17 mouse cellular contexts compared by ENCODE assay signal in genomic region chr11:19616520-19616919, GRCm38 (mm10).
DNase-seq lines count a peak whose midpoint lies in the region; ATAC-seq lines count a peak whose summit lies in the region.
"Had no signal": no experiment of that assay in that cellular context is flagged by ENCODE, and none has a peak within 500 bp of the region (broad histone marks: within the 10 kb centered on the region; RNA-seq: fewer than 3 reads in every experiment).

No protein-coding gene starts in this region.

- no peak overlapping the region for H3K9ac ChIP-seq in forebrain, embryonic 12.5 days
- no peak overlapping the region for H3K9ac ChIP-seq in midbrain, embryonic 15.5 days
- H3K9ac ChIP-seq: hindbrain, embryonic 13.5 days; limb, embryonic 13.5 days; liver, postnatal 0 days; neural tube, embryonic 12.5 days had no signal

- no peak overlapping the region for H3K4me2 ChIP-seq in forebrain, embryonic 12.5 days
- H3K4me2 ChIP-seq in midbrain, embryonic 15.5 days: no peak overlapping the region
- H3K4me2 ChIP-seq: hindbrain, embryonic 13.5 days; limb, embryonic 13.5 days; neural tube, embryonic 12.5 days had no signal

- DNase-seq in cerebellum, postnatal 14 days: peak; percentile 20 to 22
- no peak for DNase-seq in cerebellum, postnatal 25 days
- DNase-seq in adrenal gland, postnatal 14 days: peak; percentile 27
- peak; percentile 75 for DNase-seq in gonadal fat pad, adult 2 months (ENCODE audit: low read depth)
- DNase-seq in heart, postnatal 4 days: peak; percentile 40
- DNase-seq in layer of hippocampus, postnatal 10 days (ENCODE audit: low spot score in 2 of 2): no peak
- DNase-seq: cerebellum, adult 9-10 months; kidney, adult 11 months; liver, postnatal 0 days; spleen, adult 18-20 months had no signal

- WGBS in forebrain, embryonic 12.5 days: 75% methylated on average over 4 of the region's 4 CpGs
- WGBS in midbrain, embryonic 15.5 days: 72% methylated on average over 4 of the region's 4 CpGs

- H3K4me1 ChIP-seq in forebrain, embryonic 12.5 days: no peaks in the 10 kb centered on the region
- no peaks in the 10 kb centered on the region for H3K4me1 ChIP-seq in midbrain, embryonic 15.5 days
- H3K4me1 ChIP-seq: hindbrain, embryonic 13.5 days; neural tube, embryonic 12.5 days had no signal

- no peaks in the 10 kb centered on the region for H3K36me3 ChIP-seq in forebrain, embryonic 12.5 days (replicated peaks)
- H3K36me3 ChIP-seq in midbrain, embryonic 15.5 days (replicated peaks): no peaks in the 10 kb centered on the region
- H3K36me3 ChIP-seq: hindbrain, embryonic 13.5 days; limb, embryonic 13.5 days; neural tube, embryonic 12.5 days had no signal

- no peak for ATAC-seq in forebrain, embryonic 12.5 days (ENCODE audit: low FRiP score)
- no peak for ATAC-seq in midbrain, embryonic 15.5 days (replicated peaks)
- ATAC-seq: liver, postnatal 0 days; midbrain, embryonic 16.5 days had no signal

- H3K9me3 ChIP-seq in forebrain, embryonic 12.5 days: no peaks in the 10 kb centered on the region
- H3K9me3 ChIP-seq in midbrain, embryonic 15.5 days: no peaks in the 10 kb centered on the region
- H3K9me3 ChIP-seq: hindbrain, embryonic 13.5 days; limb, embryonic 13.5 days; neural tube, embryonic 12.5 days had no signal

- no peak overlapping the region for H3K27ac ChIP-seq in forebrain, embryonic 12.5 days
- no peak overlapping the region for H3K27ac ChIP-seq in midbrain, embryonic 15.5 days
- H3K27ac ChIP-seq: hindbrain, embryonic 13.5 days; limb, embryonic 13.5 days; macrophage; neural tube, embryonic 12.5 days had no signal

- H3K4me3 ChIP-seq in forebrain, embryonic 12.5 days (replicated peaks): no peak overlapping the region
- H3K4me3 ChIP-seq in midbrain, embryonic 15.5 days: no peak overlapping the region
- H3K4me3 ChIP-seq: hindbrain, embryonic 13.5 days; limb, embryonic 13.5 days; neural tube, embryonic 12.5 days had no signal

- no peaks in the 10 kb centered on the region; the same call in 1 of the 2 replicates for H3K27me3 ChIP-seq in forebrain, embryonic 12.5 days
- no peaks in the 10 kb centered on the region for H3K27me3 ChIP-seq in midbrain, embryonic 15.5 days (replicated peaks)
- H3K27me3 ChIP-seq: hindbrain, embryonic 13.5 days; limb, embryonic 13.5 days; neural tube, embryonic 12.5 days had no signal

Comparison
In these comparisons a context has a peak if more than half of its experiments do, and no peak if none do; other contexts are left out.
1. DNase-seq: peak in cerebellum, postnatal 14 days (2 of 2), adrenal gland, postnatal 14 days (single experiment), gonadal fat pad, adult 2 months (single experiment) and heart, postnatal 4 days (single experiment); none in cerebellum, postnatal 25 days (0 of 2) and layer of hippocampus, postnatal 10 days (0 of 2).